Mouse (Mus musculus) erythroblast, adult 5-6 weeks (primary cell): Measurements from ENCODE around the gene Mlh1. TPM values are rescaled to one million over a fixed set of nuclear protein-coding genes. Genes with fewer than 3 reads are reported as not detected.

Experiments used
- ATAC-seq: replicated peaks from 2 replicates; pipeline ENCODE4 v1.8.0; 2016; ENCODE audit warnings: moderate number of reproducible peaks, mild to moderate bottlenecking, moderate TSS enrichment, inconsistent platforms; ENCODE audit not compliant: poor library complexity, low FRiP score, severe bottlenecking
- total RNA-seq, 2 experiments: library from RNA; stranded (forward) in 1 of 2; stranded (reverse) in 1 of 2; fragments of 150-400 nt in 1 of 2; fragments of 200-764, 138-1000 nt in 1 of 2; gene quantifications; 2 replicates each; pipeline versions ENCODE4 v1.2.3 to v1.2.4; 2015 to 2017; ENCODE audit warnings: low replicate concordance in 2 of 2

The Mlh1 gene
- total RNA-seq, 2 experiments from 2014 or later: 18.4 to 23.6 TPM

DNA sequence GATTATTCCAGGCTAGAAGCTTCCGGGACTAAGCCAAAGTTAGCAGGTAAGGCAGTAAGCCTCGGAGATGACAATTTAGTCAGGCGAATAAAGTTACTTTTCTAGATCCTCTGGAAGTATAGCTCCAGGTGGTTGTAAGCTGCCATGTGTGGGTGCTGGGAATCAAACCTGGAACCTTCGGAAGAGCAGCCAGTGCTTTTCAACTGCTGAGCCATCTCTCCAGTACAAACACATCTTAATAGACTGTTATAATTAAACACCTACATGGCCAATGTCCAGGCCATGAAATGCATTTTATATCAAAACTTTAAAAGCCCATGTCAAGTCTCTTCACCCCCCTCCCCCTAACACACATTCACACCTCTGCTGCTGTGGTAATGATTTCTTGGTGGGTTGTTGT lies 16.4 kb upstream of the Mlh1 start:
- no peak for ATAC-seq

- ATAC-seq: no peak
Measured at GRCm38 (mm10) chr9:111286468-111286867, 14.9 kb upstream of the Mlh1 start.

GRCm38 (mm10) chr9:111285676-111286075 lies 14.1 kb upstream of the Mlh1 start:
- ATAC-seq: no peak

GRCm38 (mm10) chr9:111285061-111285460 lies 13.5 kb upstream of the Mlh1 start:
- no peak for ATAC-seq

- no peak for ATAC-seq
Measured at GRCm38 (mm10) chr9:111275156-111275555, 3.6 kb upstream of the Mlh1 start.

DNA sequence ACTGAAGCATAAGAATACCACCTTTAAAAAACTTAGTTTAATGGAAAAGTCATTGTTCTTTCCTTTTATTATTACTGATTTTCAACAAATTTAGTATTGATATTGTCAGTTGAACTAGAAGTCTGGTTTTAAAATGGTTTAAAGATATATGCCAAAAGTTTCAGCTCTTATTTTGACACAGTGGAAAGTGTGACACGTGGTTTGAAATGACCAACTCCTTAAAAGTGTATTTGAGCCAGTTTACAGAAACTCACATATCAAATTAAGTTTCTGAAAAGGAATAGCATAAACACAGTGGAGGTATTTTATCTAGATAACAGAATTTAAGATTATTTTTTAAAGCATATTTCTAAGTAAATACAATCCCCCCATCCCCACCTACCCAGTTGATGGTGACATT lies 2.4 kb upstream of the Mlh1 start:
- ATAC-seq: no peak

DNA sequence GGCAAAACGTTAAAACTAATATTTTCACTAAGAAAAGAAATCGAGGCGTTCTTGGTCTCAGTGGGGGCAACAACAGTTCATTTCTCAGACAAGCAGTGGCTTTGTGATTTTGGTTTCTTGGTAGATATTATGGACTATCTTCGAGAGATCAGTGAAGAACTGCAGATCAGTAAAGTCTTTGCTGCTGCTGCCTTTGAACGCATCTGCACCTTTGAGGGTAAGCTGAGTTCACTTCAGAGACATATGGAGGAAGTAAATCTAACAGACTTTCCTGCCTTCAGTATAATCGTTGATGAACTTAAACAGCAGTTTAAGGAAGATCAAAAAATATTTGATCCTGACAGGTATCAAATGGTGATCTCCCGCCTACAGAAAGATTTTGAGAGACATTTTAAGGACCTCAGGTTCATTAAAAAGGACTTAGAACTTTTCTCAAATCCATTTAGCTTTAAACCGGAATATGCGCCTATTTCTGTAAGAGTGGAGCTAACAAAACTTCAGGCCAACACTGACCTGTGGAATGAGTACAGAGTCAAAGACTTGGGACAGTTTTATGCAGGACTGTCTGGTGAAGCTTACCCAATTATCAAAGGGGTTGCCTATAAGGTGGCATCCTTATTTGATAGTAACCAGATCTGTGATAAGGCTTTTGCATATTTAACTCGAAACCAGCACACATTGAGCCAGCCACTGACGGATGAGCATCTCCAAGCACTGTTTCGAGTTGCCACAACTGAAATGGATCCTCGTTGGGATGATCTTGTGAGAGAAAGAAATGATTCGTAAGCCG lies 1.6 kb upstream of the Mlh1 start:
- ATAC-seq: no peak

DNA sequence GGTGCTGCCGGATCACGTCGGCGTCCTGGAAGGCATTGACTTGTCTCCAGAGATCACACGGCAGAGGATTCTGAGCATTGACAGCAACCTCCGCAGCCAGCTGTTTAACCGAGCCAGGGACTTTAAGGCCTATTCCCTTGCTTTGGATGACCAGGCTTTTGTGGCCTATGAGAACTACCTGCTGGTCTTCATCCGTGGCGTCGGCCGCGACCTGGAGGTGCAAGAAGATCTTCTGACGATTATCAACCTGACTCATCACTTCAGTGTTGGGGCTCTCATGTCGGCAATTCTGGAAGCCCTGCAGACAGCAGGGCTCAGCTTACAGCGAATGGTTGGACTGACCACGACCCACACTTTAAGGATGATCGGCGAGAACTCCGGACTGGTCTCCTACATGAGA lies 765 bp upstream of the Mlh1 start:
- ATAC-seq: peak; percentile 36

DNA sequence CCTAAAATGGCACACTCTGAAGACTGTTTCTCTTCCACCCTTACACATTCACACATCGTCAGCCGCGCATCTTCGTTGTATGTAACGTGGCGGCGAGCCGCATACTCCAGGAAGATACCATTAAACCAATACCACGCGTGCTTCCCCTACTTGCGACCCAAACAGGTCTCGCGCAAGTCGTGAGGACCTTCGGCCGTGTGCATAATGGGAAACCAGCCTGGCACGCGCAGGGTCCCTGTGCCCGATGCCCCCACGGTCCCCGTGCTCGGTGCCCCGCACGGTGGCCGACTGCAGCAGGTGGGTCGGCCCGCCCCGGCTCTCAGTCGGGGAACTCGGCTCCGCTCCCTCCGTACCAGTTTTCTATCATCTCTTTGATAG lies 546 bp downstream of the Mlh1 start:
- peak; percentile 31 for ATAC-seq

- no peak for ATAC-seq
Measured at GRCm38 (mm10) chr9:111270606-111271005, 985 bp downstream of the Mlh1 start.

GRCm38 (mm10) chr9:111267998-111268397 lies 3.6 kb downstream of the Mlh1 start:
- no peak for ATAC-seq

DNA sequence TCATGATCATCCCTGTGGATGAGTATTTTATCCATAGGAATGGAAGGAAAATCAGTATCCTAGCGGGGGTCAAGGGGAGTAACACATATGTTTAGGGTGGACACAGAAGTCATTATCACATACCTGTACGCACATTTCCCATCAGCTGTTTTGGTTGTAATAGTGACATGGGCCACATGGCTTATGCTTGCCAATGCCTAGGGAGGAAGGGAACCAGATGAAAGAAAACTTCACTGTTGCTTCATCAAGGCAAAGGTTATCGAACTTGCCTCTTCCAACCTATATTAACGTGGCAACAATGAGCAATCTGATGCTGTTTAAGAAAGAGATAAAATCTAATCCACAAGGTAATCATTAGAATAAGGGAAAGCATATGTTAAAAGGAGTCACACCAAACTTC lies 10.2 kb downstream of the Mlh1 start:
- ATAC-seq: no peak

- ATAC-seq: no peak
Measured at GRCm38 (mm10) chr9:111260360-111260985, 11.1 kb downstream of the Mlh1 start.

DNA sequence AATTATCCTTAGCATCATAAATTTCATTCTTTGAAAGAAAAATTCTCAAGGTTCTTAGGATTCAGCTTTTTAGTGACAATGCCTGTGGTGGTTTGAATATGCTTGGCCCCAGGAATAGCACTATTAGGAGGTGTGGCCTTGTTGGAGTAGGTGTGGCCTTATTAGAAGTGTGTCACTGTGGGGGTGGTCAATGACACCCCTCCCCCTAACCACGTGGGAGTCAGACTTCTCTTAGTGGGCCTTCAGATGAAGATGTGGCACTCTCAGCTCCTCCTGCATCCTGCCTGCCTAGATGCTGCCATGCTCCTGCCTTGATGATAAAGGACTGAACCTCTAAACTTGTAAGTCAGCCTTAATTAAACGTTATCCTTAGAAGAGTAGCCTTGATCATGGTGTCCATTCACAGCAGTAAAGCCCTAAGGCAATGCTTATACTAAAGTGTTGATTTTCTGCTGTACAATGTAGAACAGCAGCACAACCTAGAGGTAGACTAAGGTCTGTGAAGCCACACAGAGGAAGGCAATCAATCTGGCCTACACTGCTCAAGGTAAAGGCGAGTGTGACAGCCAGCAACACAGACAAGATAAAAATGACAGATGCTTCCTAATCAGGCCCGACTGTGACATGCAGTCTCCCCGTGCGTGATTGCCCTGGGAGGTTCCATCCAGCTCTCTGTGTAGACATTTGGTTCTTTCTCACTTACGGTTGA lies 19.3 kb downstream of the Mlh1 start:
- ATAC-seq: no peak

- no peak for ATAC-seq
Measured at GRCm38 (mm10) chr9:111247682-111248246, 23.8 kb downstream of the Mlh1 start.

GRCm38 (mm10) chr9:111245546-111245945 lies 26.0 kb downstream of the Mlh1 start:
- ATAC-seq: no peak

DNA sequence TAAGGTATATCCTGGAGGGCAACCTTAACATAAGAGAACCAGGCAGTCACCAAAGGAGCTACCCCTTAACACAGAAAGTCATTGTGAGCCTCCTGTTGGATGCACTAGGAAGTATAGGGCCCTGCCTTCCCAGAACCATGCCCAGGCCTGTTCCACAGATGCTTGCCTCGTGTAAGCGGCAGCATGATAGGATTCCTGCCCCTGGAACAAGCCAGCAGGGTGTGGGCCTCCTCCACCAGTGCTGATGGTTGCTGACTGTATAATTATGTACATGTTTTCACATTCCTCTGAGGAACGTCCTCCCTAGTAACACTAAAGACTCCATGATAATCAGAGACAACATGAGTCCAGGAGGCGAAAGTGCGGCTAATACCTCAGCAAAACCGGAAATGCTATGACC lies 28.2 kb downstream of the Mlh1 start:
- ATAC-seq: no peak

DNA sequence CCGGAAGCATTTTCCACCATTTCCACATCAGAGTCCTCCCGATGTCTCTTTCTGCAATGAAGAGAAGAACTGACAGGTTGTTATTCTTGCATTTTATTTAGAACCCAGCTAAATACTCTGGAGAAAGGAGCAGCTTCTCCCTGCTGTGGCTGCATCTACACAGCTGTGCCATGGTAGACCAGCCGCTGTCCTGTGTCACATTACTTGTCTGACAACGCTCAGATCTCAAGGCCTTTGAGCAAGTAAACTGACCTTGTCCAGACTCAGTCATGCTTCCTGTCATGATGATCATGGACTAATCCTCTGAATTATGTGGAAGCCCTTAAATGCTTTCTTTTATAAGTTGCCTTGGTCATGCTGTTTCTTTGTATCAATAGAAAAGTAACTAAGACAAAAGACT lies 31.8 kb downstream of the Mlh1 start:
- no peak for ATAC-seq

DNA sequence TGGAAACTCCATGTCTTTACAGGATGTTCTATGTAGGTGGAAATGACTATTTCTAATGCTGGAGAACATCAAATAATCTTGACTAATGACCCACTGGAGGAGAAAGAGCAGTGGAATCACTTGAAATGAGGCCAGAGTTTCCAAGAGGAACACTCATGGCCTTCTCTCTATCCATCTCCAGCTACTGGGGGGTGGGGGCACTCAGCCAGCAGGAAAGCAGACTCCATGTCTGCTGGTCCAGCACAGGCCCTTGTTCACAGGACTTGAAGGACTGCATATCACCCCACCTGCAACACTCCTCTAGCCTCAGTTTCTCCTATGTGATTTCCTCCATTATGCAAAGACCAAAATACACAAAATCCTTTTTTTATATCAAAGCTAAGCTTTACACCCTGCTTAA lies 33.9 kb downstream of the Mlh1 start:
- ATAC-seq: no peak

- no peak for ATAC-seq
Measured at GRCm38 (mm10) chr9:111234701-111235100, 36.9 kb downstream of the Mlh1 start.

GRCm38 (mm10) chr9:111228446-111228845 lies 43.1 kb downstream of the Mlh1 start:
- ATAC-seq: no peak
